Mouse (Mus musculus) heart, embryonic 13.5 days (tissue): ENCODE data around the gene Ptrh2. TPM values are rescaled to one million over a fixed set of nuclear protein-coding genes. Genes with fewer than 3 reads are reported as not detected.

Experiments
- ATAC-seq: fragments of 200-750 bp; cut with Nextera tagmentation; 2 replicates; pipeline ENCODE4 v1.8.0; 2017; ENCODE audit warnings: moderate TSS enrichment; ENCODE audit not compliant: insufficient number of reproducible peaks, low FRiP score, low TSS enrichment; ENCODE audit errors: extremely low read depth
- H3K27ac ChIP-seq: fragments of 300-500 bp; sonication (generic); replicated peaks from 2 replicates; pipeline ENCODE4 v1.5.1; 2015; ENCODE audit warnings: moderate library complexity, mild to moderate bottlenecking, inconsistent platforms
- H3K27me3 ChIP-seq: fragments of 300-500 bp; sonication (generic); replicated peaks from 2 replicates; pipeline ENCODE4 v1.6.1; 2015; ENCODE audit warnings: mild to moderate bottlenecking, inconsistent platforms
- H3K36me3 ChIP-seq: fragments of 300-500 bp; sonication (generic); 2 replicates; pipeline ENCODE4 v1.6.1; 2015; ENCODE audit warnings: mild to moderate bottlenecking, inconsistent platforms
- H3K4me1 ChIP-seq: fragments of 300-500 bp; sonication (generic); 2 replicates; pipeline ENCODE4 v1.6.1; 2015; ENCODE audit warnings: inconsistent platforms
- H3K4me2 ChIP-seq: fragments of 300-500 bp; sonication (generic); 2 replicates; pipeline ENCODE4 v1.6.1; 2015; ENCODE audit warnings: inconsistent platforms, mild to moderate bottlenecking, moderate library complexity
- H3K4me3 ChIP-seq: fragments of 300-500 bp; sonication (generic); 2 replicates; pipeline ENCODE4 v1.5.1; 2015; ENCODE audit warnings: moderate library complexity, mild to moderate bottlenecking, inconsistent platforms
- H3K9ac ChIP-seq: fragments of 300-500 bp; sonication (generic); 2 replicates; pipeline ENCODE4 v1.6.1; 2015; ENCODE audit warnings: inconsistent platforms, mild to moderate bottlenecking, moderate library complexity
- H3K9me3 ChIP-seq: fragments of 300-500 bp; sonication (generic); 2 replicates; pipeline ENCODE4 v1.6.1; 2016; ENCODE audit warnings: inconsistent platforms
- WGBS: fragments of 180-500 bp; shearing (Covaris S2); methylation state at CpG from one replicate; pipeline ENCODE4 v1.1.7; 2015; ENCODE audit warnings: mixed read lengths; 5-methylcytosine and 5-hydroxymethylcytosine counted together
- polyA plus RNA-seq: library from polyadenylated mRNA; unstranded; fragments of >200 nt; fragmentation: Nextera tagmentation; extraction: Ambion mirVana; gene quantifications from 2 replicates; pipeline ENCODE4 v1.2.1, GENCODE M21; 2015

The Ptrh2 gene
- polyA plus RNA-seq: 20.5 and 22.6 TPM in 2 replicates

DNA sequence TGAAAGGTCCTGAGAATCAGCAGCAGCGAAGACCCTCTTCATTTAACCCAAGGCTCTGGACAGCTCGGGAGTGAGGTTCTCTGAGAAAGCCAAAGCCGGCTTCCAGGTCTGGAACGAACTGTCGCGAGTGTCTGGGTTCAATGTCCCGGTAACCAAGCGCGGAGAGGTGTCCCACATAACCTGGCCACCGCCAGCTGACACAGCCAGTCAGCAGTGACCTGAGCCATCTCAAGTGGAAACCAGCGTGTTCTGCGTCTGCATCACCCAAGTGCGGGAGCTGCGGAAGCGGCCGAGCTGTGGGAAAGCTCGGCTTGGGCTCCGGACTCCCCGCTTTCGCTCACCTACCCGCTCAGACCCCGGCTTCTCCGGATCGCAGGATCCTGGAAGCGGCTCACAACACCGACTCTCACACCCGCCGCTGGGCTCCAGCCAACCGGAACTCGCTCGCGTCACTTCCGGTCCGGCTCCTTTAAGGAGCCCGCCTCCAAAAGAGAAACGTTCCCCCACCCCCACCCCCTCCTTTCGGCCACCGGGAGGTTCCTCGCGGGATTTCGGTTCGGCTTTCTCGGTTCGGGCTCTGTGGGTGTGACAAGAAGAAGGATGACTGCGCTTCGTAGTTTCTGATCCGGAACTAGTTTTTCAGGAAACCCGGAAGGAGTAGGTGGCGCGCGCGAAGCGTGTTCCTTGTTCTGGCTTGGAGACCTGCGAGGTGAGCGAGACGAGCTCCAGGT lies at the start of gene Ptrh2, which contains the start of gene Vmp1:
Gene Ptrh2 (plus strand): TSS at position 591 of the 731 bp plus-strand sequence.
Gene Vmp1 (minus strand): TSS at position 442 of the 731 bp plus-strand sequence.
- H3K4me1 ChIP-seq: peaks cover 53% of the 10 kb centered on the region
- peak within 1 kb of the TSS; percentile 94 for H3K4me2 ChIP-seq
- H3K27ac ChIP-seq: peak within 1 kb of the TSS; percentile 92
- under 1% methylated on average over 56 of the region's 56 CpGs for WGBS
- peak; percentile 83 for ATAC-seq
- H3K36me3 ChIP-seq: peaks cover 13% of the 10 kb centered on the region
- peak within 1 kb of the TSS; percentile 87 for H3K4me3 ChIP-seq
- H3K9me3 ChIP-seq: no peaks in the 10 kb centered on the region
- peak within 1 kb of the TSS; percentile 92 for H3K9ac ChIP-seq
- no peaks in the 10 kb centered on the region for H3K27me3 ChIP-seq

DNA sequence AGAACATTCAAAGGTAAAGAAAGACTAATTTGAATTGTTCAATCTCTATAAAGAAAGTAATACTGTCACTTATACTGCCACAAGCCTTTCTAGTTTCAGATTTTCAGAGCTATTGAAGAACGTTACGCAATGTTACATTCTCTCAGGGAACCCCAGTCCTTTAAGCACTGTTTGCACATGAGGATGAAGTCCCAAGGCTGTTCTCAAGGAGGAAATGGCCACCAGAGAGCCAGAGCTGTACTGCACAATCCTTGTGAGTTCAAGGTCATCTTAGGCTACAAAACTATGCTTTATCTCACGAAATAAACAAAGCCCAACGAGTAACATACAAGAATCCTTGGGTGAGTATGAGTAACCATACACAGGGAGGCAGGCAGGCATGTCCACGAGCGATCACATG lies 49.4 kb upstream of the Ptrh2 start:
- no peak for ATAC-seq
- no peaks in the 10 kb centered on the region for H3K4me1 ChIP-seq
- H3K9me3 ChIP-seq: no peaks in the 10 kb centered on the region
- no peak overlapping the region for H3K4me2 ChIP-seq
- WGBS: 85% methylated on average over 6 of the region's 6 CpGs
- H3K27ac ChIP-seq: no peak overlapping the region
- H3K27me3 ChIP-seq: no peaks in the 10 kb centered on the region
- H3K9ac ChIP-seq: no peak overlapping the region
- H3K36me3 ChIP-seq: peaks cover 30% of the 10 kb centered on the region
- H3K4me3 ChIP-seq: no peak overlapping the region

DNA sequence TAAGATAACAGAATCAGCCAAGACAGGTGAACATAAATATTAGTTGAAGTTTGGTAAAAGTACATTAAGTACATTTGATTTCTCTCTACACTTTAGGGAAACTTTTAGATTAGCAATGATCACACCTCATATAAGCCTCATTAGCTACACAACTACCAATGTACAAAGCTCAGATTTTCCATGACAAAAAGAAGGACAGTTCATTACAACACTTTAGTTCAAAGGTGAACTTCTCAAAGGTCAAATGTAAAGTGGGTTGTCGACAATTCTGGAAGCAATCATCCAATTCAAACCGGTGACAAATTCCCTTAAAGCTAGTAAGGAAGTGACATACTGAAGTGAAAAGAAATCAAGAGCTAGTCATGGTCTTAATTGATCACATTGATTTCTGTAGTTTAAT lies 46.1 kb upstream of the Ptrh2 start:
- H3K4me3 ChIP-seq: no peak overlapping the region
- 56% methylated on average over 2 of the region's 2 CpGs for WGBS

DNA sequence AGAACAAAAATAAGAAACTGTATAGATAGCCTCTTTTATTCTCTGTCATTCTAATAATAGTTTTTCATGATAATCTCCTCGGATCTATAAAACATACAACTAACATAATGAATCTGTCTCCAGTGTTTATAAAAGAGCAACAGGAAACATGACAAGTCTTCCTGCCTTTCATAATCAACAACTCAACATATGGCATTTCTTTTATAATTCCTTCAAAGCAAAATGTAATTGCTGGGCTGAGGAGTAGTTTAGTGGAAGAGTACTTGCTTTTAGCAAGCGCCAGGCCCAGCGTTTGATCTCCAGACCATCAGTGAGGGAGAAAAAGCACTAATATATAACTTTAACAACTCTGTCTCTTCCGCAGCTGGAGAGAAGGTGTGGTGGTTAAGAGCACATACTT lies 42.1 kb upstream of the Ptrh2 start:
- H3K27ac ChIP-seq: no peak overlapping the region; the same call in 1 of the 2 replicates
- H3K36me3 ChIP-seq: peaks cover 16% of the 10 kb centered on the region
- no peak for ATAC-seq
- no peak overlapping the region for H3K9ac ChIP-seq
- H3K27me3 ChIP-seq: no peaks in the 10 kb centered on the region
- peaks cover 10% of the 10 kb centered on the region for H3K4me1 ChIP-seq
- H3K4me2 ChIP-seq: no peak overlapping the region
- H3K4me3 ChIP-seq: no peak overlapping the region
- 75% methylated on average over 4 of the region's 4 CpGs for WGBS
- no peaks in the 10 kb centered on the region for H3K9me3 ChIP-seq

More for the DNA sequence above, 46.1 kb upstream of the Ptrh2 start:
- no peak overlapping the region for H3K27ac ChIP-seq
- no peaks in the 10 kb centered on the region for H3K4me1 ChIP-seq
- H3K9ac ChIP-seq: no peak overlapping the region
- H3K36me3 ChIP-seq: peaks cover 25% of the 10 kb centered on the region
- H3K4me2 ChIP-seq: no peak overlapping the region
- no peaks in the 10 kb centered on the region for H3K9me3 ChIP-seq
- no peaks in the 10 kb centered on the region for H3K27me3 ChIP-seq
- ATAC-seq: no peak

DNA sequence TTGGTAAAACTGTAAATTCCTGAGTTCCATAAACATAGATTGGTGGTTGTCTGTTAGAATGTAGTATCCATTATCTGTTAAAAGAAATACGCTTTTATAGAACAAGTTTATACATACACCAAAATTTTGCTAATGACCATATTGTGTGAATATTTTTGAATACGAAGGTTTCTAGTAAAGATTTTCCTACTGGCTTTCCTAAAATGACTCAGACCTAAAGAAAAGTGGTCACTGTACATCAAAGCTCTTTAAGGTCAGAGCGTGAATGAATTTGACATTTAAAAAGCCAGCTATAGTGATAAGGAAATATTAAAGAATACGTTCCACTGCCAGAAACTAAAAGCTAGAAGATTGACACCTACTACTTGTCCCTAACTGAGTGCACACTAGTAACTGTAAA lies 39.2 kb upstream of the Ptrh2 start:
- Histone ChIP-seq H3K27ac (no peak overlapping the region), H3K4me2 (no peak overlapping the region), H3K4me1 (peaks cover 19% of the 10 kb centered on the region), H3K9ac (no peak overlapping the region), H3K27me3 (no peaks in the 10 kb centered on the region), H3K9me3 (no peaks in the 10 kb centered on the region), H3K36me3 (peaks cover 16% of the 10 kb centered on the region), H3K4me3 (no peak overlapping the region)
- ATAC-seq: no peak
- 84% methylated on average over 4 of the region's 4 CpGs for WGBS

DNA sequence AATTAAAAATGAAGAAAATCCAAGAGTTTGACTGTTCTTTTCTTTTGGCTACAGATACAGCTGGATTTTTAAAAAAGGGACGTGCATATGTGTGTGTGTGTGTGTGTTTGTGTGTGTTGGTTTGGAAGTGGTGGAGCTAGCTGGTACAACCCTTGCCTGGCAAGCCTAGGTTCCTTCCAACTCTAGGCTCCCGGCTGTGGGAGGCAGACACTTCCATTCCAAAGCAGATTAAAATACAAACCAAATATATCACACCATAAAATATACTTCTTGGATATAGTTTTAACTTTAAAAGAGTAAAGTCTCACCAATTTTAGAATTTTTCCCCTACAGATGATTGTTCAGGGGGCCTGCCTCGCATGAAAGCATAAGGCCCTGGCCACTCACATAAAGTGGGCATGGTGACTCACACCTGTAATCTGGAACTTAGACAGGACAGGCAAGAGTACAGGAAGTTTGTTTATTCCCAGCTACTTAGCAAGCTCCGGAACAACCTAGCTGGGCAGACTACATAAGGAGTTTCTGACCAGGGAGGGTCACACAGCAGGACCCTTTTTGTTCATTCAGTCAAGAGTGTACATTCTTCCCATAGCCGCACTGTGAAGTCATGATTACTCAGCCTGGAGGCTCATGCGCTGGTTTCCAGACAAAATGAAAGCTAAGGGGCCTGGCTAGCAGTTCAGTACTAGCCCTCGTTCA lies 37.5 kb upstream of the Ptrh2 start:
- peak overlapping the region; percentile 54 for H3K9ac ChIP-seq
- WGBS: 32% methylated on average over 7 of the region's 7 CpGs
- no peaks in the 10 kb centered on the region for H3K9me3 ChIP-seq
- peaks cover 28% of the 10 kb centered on the region for H3K4me1 ChIP-seq
- no peak overlapping the region for H3K4me3 ChIP-seq
- peak overlapping the region; percentile 48 for H3K4me2 ChIP-seq
- no peaks in the 10 kb centered on the region for H3K27me3 ChIP-seq
- H3K27ac ChIP-seq: peak overlapping the region; percentile 93
- peak; percentile 66; the same call in 1 of the 2 replicates for ATAC-seq
- H3K36me3 ChIP-seq: peaks cover 16% of the 10 kb centered on the region

DNA sequence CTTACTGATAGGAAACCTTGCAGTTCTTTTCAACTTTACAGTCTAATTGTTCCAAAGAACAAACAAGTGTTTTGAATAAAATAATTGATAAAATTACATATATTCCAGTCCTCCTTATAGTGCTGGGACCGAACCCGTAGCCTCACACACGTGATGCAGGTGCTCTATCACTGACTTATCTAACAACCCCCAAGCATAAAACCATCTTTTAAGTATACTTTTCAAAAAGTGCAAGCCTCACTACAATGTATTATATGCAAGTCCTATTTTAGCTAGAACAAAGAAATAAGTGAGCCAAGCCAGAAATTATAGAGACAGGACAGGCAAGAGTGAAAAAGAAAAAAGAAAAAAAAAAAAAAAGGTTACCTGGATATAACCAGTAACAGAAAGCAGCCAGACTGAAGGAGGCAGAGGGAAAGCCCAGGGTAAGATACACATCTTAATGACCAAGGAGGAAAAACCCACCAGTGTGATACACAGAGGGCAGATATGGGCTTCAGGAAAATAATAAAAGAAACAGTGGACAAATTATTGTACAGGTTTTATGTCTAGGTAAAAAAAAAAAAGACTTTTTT lies 36.8 kb upstream of the Ptrh2 start:
- Histone ChIP-seq H3K4me3 (no peak overlapping the region), H3K27ac (peak overlapping the region; percentile 93), H3K4me1 (peaks cover 29% of the 10 kb centered on the region), H3K9ac (peak overlapping the region; percentile 44), H3K9me3 (no peaks in the 10 kb centered on the region), H3K4me2 (peak overlapping the region; percentile 48), H3K36me3 (peaks cover 13% of the 10 kb centered on the region), H3K27me3 (no peaks in the 10 kb centered on the region)
- no peak for ATAC-seq
- 65% methylated on average over 3 of the region's 3 CpGs for WGBS

DNA sequence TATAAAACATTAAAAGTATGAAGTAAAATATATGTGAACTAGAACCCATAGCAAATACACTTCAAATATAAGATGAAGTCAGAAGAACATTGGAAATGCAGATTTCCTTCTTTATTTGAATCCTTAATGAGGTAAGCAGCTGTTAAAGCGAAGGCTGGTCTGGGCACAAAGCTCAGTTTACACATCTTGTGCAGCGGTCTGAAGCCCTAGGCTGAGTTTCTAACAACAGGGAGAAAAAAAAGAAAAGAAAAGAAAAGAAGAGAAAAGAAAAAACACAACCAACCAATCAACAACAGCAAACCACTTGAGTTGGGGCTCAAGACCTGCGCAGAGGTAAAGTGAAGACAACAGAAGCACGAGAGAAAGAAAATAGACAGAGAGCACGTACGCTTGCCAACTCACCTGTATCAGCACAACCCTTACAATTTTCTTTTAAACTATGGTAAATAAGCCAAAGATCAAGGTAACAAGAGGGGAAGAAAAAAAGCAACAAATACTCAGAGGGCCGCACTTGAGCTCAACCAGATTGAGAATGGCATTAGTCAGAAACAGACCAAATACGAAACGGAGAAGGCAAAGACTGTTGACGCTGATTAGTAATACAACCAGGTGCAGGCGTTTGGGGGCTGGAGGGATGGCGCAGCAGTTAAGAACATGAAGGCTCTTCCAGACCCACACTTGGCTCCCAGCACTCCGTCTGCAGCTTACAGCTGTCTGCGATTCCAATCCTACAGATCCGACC lies 35.9 kb upstream of the Ptrh2 start:
- Histone ChIP-seq H3K27me3 (no peaks in the 10 kb centered on the region), H3K4me3 (no peak overlapping the region), H3K9me3 (no peaks in the 10 kb centered on the region), H3K4me1 (peaks cover 37% of the 10 kb centered on the region), H3K36me3 (peaks cover 5% of the 10 kb centered on the region), H3K27ac (no peak overlapping the region), H3K9ac (no peak overlapping the region), H3K4me2 (no peak overlapping the region)
- WGBS: 84% methylated on average over 15 of the region's 15 CpGs
- no peak for ATAC-seq

DNA sequence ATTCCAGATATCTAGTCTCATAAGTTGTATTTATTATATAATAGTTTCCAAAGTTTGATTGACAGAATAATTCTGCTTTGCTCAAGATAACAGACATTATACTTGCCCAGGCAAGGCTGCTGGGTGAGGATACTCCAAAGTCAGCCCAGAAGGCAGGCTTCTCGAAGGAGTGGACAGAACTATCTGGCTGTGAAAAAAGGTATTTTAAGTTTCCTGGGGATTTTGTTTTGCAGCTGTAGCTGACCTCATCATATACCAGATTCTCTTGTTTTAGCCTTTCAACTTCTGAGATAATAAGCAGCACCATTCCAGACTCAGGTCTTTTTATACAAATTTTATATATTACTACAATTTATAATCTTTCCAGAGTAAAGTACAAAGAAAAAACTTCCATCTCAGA lies 34.2 kb upstream of the Ptrh2 start:
- WGBS: 68% methylated on average over 1 of the region's 1 CpGs
- Histone ChIP-seq H3K4me1 (peaks cover 38% of the 10 kb centered on the region), H3K27me3 (no peaks in the 10 kb centered on the region), H3K27ac (no peak overlapping the region), H3K36me3 (no peaks in the 10 kb centered on the region), H3K4me3 (no peak overlapping the region), H3K9ac (no peak overlapping the region), H3K9me3 (no peaks in the 10 kb centered on the region), H3K4me2 (no peak overlapping the region)
- no peak for ATAC-seq

DNA sequence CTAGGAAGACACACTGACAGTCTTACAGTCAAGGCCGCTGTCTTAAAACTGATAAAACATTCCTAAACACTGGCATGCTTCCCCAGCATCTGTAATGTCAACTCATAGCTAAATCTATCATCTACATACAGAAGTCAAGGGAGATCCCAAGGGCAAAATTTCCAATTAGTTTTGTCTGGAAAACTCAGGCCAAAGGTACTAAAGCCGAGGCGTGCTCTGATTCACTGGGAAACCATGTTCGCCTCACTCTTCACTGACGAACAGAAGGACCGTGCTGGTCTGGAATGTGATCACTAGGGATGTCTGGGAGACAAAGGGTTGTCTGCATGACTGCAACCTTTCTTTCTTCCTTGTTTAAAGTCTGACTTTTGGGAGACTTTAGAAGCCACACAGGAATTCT lies 33.1 kb upstream of the Ptrh2 start:
- H3K36me3 ChIP-seq: no peaks in the 10 kb centered on the region
- H3K9me3 ChIP-seq: no peaks in the 10 kb centered on the region
- peak overlapping the region; percentile 55 for H3K27ac ChIP-seq
- H3K4me2 ChIP-seq: no peak overlapping the region
- peaks cover 38% of the 10 kb centered on the region for H3K4me1 ChIP-seq
- no peaks in the 10 kb centered on the region for H3K27me3 ChIP-seq
- H3K4me3 ChIP-seq: no peak overlapping the region
- no peak for ATAC-seq
- no peak overlapping the region for H3K9ac ChIP-seq
- WGBS: 43% methylated on average over 6 of the region's 6 CpGs

DNA sequence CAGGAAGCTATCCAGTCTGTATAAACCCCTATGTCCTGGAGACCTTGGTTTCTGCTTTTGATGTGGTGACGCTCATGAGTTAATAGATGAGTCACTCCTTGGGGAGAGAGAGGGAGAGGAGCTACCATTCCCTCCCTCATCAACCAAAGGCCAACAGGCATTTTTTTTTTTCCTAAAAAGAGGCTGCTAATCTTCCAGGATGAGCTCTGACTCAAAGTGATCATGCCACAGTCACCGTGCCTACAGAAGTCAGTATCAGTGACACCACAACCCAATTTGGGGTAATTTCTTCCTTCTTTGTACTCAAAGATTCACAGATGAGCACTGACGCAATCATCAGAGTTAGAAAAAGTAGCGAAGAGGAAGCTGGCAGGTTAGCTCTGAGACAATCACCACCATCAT lies 31.2 kb upstream of the Ptrh2 start:
- Histone ChIP-seq H3K4me3 (no peak overlapping the region), H3K4me2 (no peak overlapping the region), H3K36me3 (no peaks in the 10 kb centered on the region), H3K4me1 (peaks cover 40% of the 10 kb centered on the region), H3K27ac (0 out of 2 replicates have a peak overlapping the region, but pooled peaks have one; percentile 29), H3K27me3 (no peaks in the 10 kb centered on the region), H3K9me3 (no peaks in the 10 kb centered on the region), H3K9ac (0 out of 2 replicates have a peak overlapping the region, but pooled peaks have one; percentile 6)
- 73% methylated on average over 4 of the region's 4 CpGs for WGBS
- no peak for ATAC-seq
